Mouse (Mus musculus): ENCODE results near the gene Cacng6.

Gene Cacng6

GRCm38 (mm10) chr7:3419941-3420340 lies 4.1 kb upstream of the Cacng6 start:
- no peak for DNase-seq (ENCODE audit: low spot score in 2 of 2)

DNA sequence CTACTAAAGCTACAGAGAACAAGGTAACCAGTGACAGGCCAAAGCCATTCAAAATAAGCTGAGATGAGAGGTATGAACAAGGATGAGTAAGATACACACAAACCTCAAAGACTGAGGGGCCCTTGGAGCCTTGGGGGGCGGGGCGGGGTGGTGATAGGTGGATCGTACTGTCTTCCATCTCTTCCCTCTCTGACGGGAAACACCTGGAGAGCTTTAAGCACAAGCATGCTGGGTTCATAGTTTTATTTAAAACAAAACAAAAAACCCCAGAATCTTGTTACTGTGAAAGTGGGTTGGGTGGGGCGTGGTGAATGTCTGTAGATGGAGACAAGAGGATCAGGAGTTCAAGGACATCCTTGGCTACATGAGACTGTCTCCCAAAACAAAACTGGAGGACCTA lies 3.5 kb upstream of the Cacng6 start:
- no peak for DNase-seq (ENCODE audit: low spot score in 2 of 2)

DNA sequence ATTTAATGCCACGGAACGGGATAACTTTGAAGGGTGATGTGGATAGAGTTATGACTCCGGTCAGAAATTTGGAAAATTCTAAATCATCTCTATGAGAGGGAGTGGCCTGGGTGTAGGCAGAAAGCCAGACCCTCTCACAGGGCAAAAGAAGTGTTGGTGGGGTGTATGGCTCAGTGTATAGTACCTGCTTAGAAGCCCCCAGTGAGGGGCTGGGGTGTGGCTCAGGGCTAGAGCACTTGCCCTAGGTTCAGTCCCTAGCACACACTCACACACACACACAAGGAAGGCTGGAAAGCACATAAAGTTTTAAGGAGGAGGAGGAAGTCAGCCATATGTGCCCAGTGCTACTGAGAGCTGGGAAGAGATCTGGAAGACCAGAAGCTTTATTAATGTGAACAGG lies 2.7 kb upstream of the Cacng6 start:
- no peak for DNase-seq (ENCODE audit: low spot score in 2 of 2)

GRCm38 (mm10) chr7:3422051-3422450 lies 1.9 kb upstream of the Cacng6 start:
- no peak for DNase-seq (ENCODE audit: low spot score in 2 of 2)

GRCm38 (mm10) chr7:3423430-3423829 lies 565 bp upstream of the Cacng6 start:
- DNase-seq (ENCODE audit: low spot score in 2 of 2) = no peak

- DNase-seq (ENCODE audit: low spot score in 2 of 2) = no peak
These were observed 1.1 kb downstream of the Cacng6 start for GRCm38 (mm10) chr7:3425141-3425540.

GRCm38 (mm10) chr7:3430161-3430560 lies 6.2 kb downstream of the Cacng6 start:
- DNase-seq (ENCODE audit: low spot score in 2 of 2) = no peak

DNA sequence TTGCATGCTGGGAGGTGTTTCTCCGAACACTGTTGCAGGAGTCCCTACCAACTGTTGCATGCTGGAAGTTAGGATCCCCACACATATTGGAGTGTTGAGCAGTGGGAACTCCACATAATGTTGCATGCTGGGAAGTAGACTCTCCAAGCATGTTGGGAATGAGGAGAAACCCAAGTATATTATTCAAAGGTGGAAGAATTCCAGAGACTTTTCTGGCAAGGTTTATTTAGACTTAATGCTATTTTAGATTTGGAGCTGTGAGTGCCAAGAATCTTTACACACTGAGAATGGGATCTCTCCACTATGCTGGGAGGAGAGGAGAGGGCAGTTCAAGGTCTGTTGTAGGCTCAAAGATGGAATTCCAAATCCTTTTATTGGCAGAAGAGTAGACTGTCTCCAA lies 8.1 kb downstream of the Cacng6 start:
- DNase-seq (ENCODE audit: low spot score in 2 of 2) = no peak

DNA sequence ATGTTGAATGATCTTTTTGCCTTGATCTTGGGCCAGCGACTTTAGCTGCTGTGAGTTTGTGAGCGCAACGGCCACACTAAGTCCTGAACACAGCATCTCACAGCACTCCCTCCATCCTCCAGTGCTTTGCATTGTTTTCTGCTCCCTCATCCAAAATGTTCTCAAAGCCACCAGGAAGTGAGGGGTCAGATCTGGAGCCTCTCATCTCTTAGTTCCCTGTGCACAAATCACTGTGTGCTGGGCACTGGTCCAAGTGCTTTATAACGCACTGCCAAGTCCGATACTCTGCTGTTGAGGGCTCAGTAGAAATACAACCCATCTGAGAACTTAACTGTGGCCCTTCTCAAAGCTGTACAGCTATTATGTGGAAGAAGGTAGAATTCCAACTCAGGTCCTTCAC lies 13.9 kb downstream of the Cacng6 start:
- no peak for DNase-seq (ENCODE audit: low spot score in 2 of 2)

GRCm38 (mm10) chr7:3439984-3440383 lies 16.0 kb downstream of the Cacng6 start:
- no peak for DNase-seq (ENCODE audit: low spot score in 2 of 2)

DNA sequence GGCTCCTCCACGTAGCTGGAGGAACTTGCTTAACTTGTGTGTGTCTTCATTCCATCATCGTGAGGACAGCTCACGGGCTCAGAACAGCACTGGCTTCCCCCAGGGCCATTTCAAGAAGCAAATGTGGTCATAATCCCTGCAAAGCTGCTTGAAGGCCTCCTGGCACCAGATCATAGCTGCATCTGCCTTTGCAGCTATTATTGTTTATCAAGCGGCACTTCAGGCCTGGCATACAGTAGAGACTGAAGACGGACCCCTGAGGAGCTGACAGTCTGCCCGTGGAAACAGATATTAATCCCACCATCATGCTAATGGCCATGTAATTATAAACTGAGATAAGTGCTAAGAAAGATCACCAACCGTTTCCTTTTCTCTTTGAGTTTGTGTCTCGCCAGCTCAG lies 16.5 kb downstream of the Cacng6 start:
- no peak for DNase-seq (ENCODE audit: low spot score in 2 of 2)

DNA sequence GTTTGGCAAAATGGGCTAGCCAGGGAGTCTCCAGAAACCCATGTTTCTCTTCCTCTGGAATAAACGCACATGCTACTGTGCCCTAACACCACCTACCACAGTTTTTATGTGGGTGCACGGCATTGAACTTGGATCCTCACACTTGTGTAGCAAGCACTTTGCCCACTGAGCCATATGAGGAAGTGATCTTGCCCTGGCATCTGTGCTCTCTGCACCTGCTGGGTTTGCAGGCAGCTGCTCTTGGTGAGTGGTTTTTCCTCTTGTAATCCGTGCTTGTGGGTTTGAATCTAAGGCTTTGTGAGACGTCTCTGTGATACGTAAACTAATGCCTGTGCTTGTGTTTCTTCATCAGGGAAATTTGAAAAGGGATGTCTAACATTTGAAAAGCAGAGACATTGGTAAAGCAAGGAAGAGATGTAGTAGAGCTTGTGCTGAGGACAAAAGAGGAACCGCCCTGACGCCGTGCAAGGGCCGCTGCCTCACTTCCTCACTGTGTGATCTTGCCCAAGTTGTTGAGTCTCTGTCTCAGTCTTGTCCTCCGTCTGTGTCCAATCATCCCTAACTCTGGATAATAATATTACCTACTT lies 18.6 kb downstream of the Cacng6 start:
- peak; percentile 24 to 47 for DNase-seq (ENCODE audit: low spot score in 2 of 2)

DNA sequence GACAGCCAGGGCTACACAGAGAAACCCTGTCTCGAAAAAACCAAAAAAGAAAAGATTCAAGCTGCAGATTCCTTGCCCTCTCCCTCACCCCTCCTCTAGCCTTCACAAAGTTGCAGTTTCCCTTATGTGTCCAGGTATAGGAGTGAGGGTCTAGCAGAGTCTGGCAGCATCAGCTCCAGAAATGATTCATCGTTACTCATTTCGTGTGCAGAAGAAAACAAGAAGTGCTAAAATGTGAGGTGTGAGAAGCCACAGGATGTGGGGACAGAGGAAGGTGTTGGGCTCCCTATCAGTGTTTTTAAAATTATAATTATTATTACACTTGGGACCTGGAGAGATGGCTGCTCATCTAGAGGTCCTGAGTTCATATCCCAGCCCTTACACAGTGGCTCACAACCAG lies 20.7 kb downstream of the Cacng6 start:
- DNase-seq (ENCODE audit: low spot score in 2 of 2) = peak; percentile 47 to 70

DNA sequence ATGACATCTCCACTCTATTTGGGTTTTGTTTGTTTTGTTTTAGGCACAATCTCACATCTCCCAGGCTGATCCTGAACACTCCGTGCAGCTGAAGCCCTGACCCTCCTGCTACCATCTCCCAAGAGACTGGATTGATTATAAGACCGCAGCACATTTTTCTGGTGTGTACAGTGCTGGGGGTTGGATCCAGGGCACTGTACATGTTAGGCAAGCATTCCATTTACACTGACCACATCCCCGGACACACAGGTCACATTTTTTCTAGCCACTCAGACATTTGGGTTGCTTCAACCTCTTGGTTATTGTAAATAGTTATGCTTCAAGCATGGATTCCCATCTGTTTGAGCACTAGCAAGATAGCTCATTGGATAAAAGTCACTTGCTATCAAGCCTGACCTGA lies 22.6 kb downstream of the Cacng6 start:
- no peak for DNase-seq (ENCODE audit: low spot score in 2 of 2)

DNA sequence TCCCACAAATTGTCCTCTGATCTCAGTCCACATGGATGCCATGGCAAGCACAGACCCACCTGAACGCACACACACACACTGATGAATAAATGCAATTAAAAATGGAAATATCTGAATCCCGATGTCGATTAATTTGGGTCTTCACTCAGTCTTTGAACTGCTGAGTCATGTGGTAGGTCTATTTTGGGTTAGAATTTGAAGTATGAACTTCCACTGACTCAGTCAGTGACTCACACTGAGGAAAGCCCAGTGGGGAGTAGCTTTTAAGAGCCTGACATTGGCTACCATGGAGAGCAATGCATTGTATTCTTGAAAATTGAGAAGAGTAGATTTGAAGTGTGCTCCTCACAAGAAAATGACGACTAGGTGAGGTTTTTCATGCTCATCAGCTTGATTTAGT lies 23.0 kb downstream of the Cacng6 start:
- no peak for DNase-seq (ENCODE audit: low spot score in 2 of 2)

- DNase-seq (ENCODE audit: low spot score in 2 of 2) = peak; percentile 65 to 66
These were observed 24.9 kb downstream of the Cacng6 start for GRCm38 (mm10) chr7:3448737-3449454.

GRCm38 (mm10) chr7:3450671-3451070 lies 26.7 kb downstream of the Cacng6 start:
- DNase-seq (ENCODE audit: low spot score in 2 of 2) = no peak

GRCm38 (mm10) chr7:3451161-3451560 lies 27.2 kb downstream of the Cacng6 start:
- peak; percentile 10 to 30 for DNase-seq (ENCODE audit: low spot score in 2 of 2)

- peak; percentile 51 to 67 for DNase-seq (ENCODE audit: low spot score in 2 of 2)
These were observed 29.0 kb downstream of the Cacng6 start for GRCm38 (mm10) chr7:3452821-3453485.

GRCm38 (mm10) chr7:3453486-3454183 lies 29.6 kb downstream of the Cacng6 start:
- DNase-seq (ENCODE audit: low spot score in 2 of 2) = no peak

DNA sequence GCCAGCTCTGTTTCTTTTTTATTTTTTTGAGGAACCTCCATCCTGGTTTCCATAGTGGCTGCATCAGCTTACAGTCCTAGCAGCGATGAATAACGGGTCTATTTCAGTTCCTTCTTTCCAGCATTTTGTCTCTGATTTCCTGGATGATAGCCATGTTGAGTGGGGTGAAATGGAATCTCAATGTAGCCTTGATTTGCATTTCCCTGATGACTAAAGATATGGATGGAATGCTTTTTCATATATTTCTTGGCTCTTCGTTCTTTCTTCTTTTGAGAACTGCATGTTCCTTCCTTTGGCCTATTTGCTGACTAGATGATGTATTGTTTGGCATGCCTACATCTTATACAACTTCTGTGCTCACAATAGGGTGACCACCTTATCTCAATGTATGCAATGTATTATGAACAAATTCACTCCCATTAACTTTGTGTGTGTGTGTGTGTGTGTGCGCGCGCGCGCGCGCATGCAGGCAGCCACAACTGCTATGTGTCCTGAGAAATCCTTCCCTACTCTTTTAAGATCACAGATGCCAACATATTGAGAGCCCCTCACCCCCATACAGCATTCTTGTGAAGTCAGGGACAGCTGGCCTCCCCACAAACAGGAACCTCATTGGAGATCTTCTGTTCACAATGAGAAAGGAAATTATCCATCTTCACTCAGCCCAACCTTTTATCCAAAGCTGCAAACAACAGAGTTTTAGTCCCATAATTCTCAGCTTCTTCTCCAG lies 33.3 kb downstream of the Cacng6 start:
- DNase-seq (ENCODE audit: low spot score in 2 of 2) = no peak

- DNase-seq (ENCODE audit: low spot score in 2 of 2) = no peak
These were observed 33.8 kb downstream of the Cacng6 start for GRCm38 (mm10) chr7:3457841-3458217.

Data from natural killer cell, adult 2 months (primary cell).